Mouse (Mus musculus): ENCODE measurements around the gene Lhpp. TPM values are rescaled to one million over a fixed set of nuclear protein-coding genes. Genes with fewer than 3 reads are reported as not detected.
A peak's percentile ranks its signal among the peaks of the same experiment; 100 is the strongest.

The Lhpp gene
- polyA plus RNA-seq, 1 experiment from 2014 or later, result 17.4 TPM

DNA sequence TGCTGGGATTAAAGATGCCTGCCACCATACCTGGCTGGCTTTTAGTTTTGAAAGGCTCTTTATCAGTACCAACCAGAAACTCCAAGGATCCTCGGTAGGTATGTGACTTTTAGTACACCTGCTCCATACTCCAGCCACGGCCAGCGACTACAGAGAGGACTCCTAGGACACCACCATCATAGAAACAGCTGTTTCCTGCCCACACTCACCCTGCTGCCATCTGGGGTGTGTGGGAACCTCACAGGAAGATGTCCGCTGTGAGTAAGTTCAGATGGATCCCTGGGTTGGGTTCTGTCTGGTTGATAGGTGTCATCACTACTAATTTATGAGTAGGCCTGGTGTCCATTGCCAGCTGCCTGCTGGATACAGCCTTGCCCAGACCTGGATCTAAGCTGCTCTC is 88.3 kb downstream of the Lhpp start:
- WGBS, result 82% methylated on average over 4 of the region's 4 CpGs
- Histone ChIP-seq H3K36me3 (no peaks in the 10 kb centered on the region), H3K27ac (no peak overlapping the region), H3K9me3 (0 out of 2 replicates have a peak, but pooled peaks cover 6% of the 10 kb centered on the region), H3K27me3 (ENCODE audit: insufficient read depth, poor library complexity, severe bottlenecking) (no peaks in the 10 kb centered on the region), H3K4me3 (no peak overlapping the region), H3K4me1 (peaks cover 9% of the 10 kb centered on the region; the same call in 1 of the 2 replicates)
- no peak for DNase-seq (ENCODE audit: low spot score)

DNA sequence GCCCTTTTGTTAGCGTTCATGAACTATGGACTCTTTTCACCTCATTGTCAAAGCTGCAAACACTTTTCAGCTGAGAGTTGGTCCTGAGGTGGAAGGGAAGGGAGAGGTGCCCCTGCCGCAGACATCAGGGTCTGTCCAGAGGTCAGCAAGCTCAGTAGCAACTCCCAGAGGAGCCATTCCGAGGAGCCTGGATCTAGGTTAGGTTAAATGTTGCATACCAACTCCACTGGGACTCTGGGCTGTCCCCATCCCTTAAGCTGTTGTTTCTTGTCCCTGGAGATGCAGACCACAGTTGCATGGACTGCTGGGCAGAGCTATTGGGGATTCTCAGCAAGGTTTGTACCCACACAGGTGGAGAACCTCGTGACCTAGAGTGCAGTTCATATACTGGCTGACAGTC is 88.7 kb downstream of the Lhpp start:
- Histone ChIP-seq H3K36me3 (no peaks in the 10 kb centered on the region), H3K27me3 (ENCODE audit: insufficient read depth, poor library complexity, severe bottlenecking) (no peaks in the 10 kb centered on the region), H3K4me3 (no peak overlapping the region), H3K4me1 (peaks cover 12% of the 10 kb centered on the region; the same call in 1 of the 2 replicates), H3K27ac (no peak overlapping the region), H3K9me3 (0 out of 2 replicates have a peak, but pooled peaks cover 6% of the 10 kb centered on the region)
- WGBS, result 74% methylated on average over 4 of the region's 4 CpGs
- DNase-seq (ENCODE audit: low spot score), result no peak

DNA sequence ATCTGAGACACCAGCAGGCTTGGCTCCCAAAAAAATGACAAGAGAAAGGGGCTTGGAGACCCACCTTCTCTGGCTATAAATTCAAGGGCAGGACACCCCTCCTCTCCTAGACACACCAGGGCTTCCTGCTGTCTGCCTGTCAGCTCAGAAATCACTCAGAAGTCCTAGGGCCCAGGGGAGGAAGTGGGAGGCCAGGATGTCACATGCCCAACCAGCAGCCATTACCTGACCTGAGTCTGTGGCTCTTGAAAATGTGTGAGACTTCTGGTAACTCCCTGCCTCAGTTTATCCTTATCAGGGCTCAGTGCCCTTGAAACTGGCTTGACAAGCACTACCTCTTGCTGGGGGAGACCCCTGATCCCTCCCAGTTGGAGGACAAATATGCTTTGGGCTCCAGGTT is 89.2 kb downstream of the Lhpp start:
- Histone ChIP-seq H3K4me1 (peaks cover 12% of the 10 kb centered on the region; the same call in 1 of the 2 replicates), H3K36me3 (no peaks in the 10 kb centered on the region), H3K27ac (0 out of 2 replicates have a peak overlapping the region, but pooled peaks have one; percentile 6), H3K4me3 (no peak overlapping the region), H3K9me3 (0 out of 2 replicates have a peak, but pooled peaks cover 5% of the 10 kb centered on the region), H3K27me3 (ENCODE audit: insufficient read depth, poor library complexity, severe bottlenecking) (no peaks in the 10 kb centered on the region)
- no peak for DNase-seq (ENCODE audit: low spot score)

GRCm38 (mm10) chr7:132700107-132700506 is 89.7 kb downstream of the Lhpp start:
- Histone ChIP-seq H3K4me3 (no peak overlapping the region), H3K9me3 (no peaks in the 10 kb centered on the region), H3K27me3 (ENCODE audit: insufficient read depth, poor library complexity, severe bottlenecking) (no peaks in the 10 kb centered on the region), H3K36me3 (no peaks in the 10 kb centered on the region), H3K4me1 (peaks cover 12% of the 10 kb centered on the region; the same call in 1 of the 2 replicates), H3K27ac (0 out of 2 replicates have a peak overlapping the region, but pooled peaks have one; percentile 6)
- no peak for DNase-seq (ENCODE audit: low spot score)
- 77% methylated on average over 4 of the region's 4 CpGs for WGBS

- Histone ChIP-seq H3K27ac (no peak overlapping the region), H3K4me1 (peaks cover 12% of the 10 kb centered on the region; the same call in 1 of the 2 replicates), H3K27me3 (ENCODE audit: insufficient read depth, poor library complexity, severe bottlenecking) (no peaks in the 10 kb centered on the region), H3K36me3 (no peaks in the 10 kb centered on the region), H3K9me3 (no peaks in the 10 kb centered on the region), H3K4me3 (no peak overlapping the region)
- no peak for DNase-seq (ENCODE audit: low spot score)
- 84% methylated on average over 3 of the region's 3 CpGs for WGBS
These were observed 91.0 kb downstream of the Lhpp start for GRCm38 (mm10) chr7:132701412-132701811.

- Histone ChIP-seq H3K4me3 (no peak overlapping the region), H3K27me3 (ENCODE audit: insufficient read depth, poor library complexity, severe bottlenecking) (no peaks in the 10 kb centered on the region), H3K4me1 (peaks cover 12% of the 10 kb centered on the region; the same call in 1 of the 2 replicates), H3K9me3 (no peaks in the 10 kb centered on the region), H3K36me3 (no peaks in the 10 kb centered on the region), H3K27ac (no peak overlapping the region)
- no peak for DNase-seq (ENCODE audit: low spot score)
- 95% methylated on average over 3 of the region's 3 CpGs for whole genome bisulfite sequencing
These were observed 91.6 kb downstream of the Lhpp start for GRCm38 (mm10) chr7:132702024-132702423.

GRCm38 (mm10) chr7:132702492-132703070 is 92.1 kb downstream of the Lhpp start:
- Histone ChIP-seq H3K27me3 (ENCODE audit: insufficient read depth, poor library complexity, severe bottlenecking) (no peaks in the 10 kb centered on the region), H3K4me3 (no peak overlapping the region), H3K4me1 (peaks cover 12% of the 10 kb centered on the region; the same call in 1 of the 2 replicates), H3K36me3 (no peaks in the 10 kb centered on the region), H3K27ac (no peak overlapping the region), H3K9me3 (no peaks in the 10 kb centered on the region)
- 73% methylated on average over 5 of the region's 5 CpGs for WGBS
- no peak for DNase-seq (ENCODE audit: low spot score)

- DNase-seq (ENCODE audit: low spot score), result no peak
- Histone ChIP-seq H3K4me1 (peaks cover 12% of the 10 kb centered on the region; the same call in 1 of the 2 replicates), H3K27ac (no peak overlapping the region), H3K9me3 (no peaks in the 10 kb centered on the region), H3K27me3 (ENCODE audit: insufficient read depth, poor library complexity, severe bottlenecking) (no peaks in the 10 kb centered on the region), H3K4me3 (no peak overlapping the region), H3K36me3 (no peaks in the 10 kb centered on the region)
- WGBS, result 80% methylated on average over 9 of the region's 9 CpGs
These were observed 93.3 kb downstream of the Lhpp start for GRCm38 (mm10) chr7:132703515-132704309.

DNA sequence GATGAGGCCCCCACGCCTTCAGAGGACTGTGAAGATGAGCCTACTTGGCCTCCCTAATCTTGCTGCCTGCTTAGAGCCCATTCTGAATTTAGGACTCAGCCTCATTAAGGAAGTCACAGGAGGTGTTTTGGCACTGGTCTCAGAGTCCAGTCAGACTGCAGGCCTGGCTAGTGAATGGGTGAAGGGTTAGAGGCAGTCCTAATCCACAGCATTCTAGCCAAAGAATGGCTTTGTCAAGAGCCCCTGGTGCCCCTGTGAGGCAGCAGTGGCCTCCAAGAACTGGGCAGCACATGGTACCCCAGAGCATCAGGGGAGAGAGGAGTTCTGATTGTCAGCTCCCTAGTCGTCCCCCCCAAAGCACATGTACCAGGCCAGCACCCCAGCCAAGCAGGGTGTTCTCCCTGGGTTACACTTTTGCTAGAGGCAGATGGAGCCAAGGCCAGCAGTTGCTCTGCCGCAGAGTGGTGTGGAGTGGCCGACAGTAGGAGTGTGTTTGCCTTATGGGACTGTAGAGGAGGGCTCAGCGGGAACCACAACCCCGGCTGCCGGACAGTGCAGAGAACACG is 94.0 kb downstream of the Lhpp start:
- peaks cover 11% of the 10 kb centered on the region; the same call in 1 of the 2 replicates for H3K4me1 ChIP-seq
- no peak for DNase-seq (ENCODE audit: low spot score)
- no peak overlapping the region for H3K4me3 ChIP-seq
- H3K36me3 ChIP-seq, result no peaks in the 10 kb centered on the region
- H3K27me3 ChIP-seq (ENCODE audit: insufficient read depth, poor library complexity, severe bottlenecking), result no peaks in the 10 kb centered on the region
- no peaks in the 10 kb centered on the region for H3K9me3 ChIP-seq
- whole genome bisulfite sequencing, result 89% methylated on average over 8 of the region's 8 CpGs
- no peak overlapping the region for H3K27ac ChIP-seq

GRCm38 (mm10) chr7:132705130-132705529 is 94.7 kb downstream of the Lhpp start:
- Histone ChIP-seq H3K27ac (no peak overlapping the region), H3K36me3 (no peaks in the 10 kb centered on the region), H3K27me3 (ENCODE audit: insufficient read depth, poor library complexity, severe bottlenecking) (no peaks in the 10 kb centered on the region), H3K9me3 (no peaks in the 10 kb centered on the region), H3K4me3 (no peak overlapping the region), H3K4me1 (peaks cover 3% of the 10 kb centered on the region; the same call in 1 of the 2 replicates)
- DNase-seq (ENCODE audit: low spot score), result no peak
- WGBS, result 85% methylated on average over 7 of the region's 7 CpGs

DNA sequence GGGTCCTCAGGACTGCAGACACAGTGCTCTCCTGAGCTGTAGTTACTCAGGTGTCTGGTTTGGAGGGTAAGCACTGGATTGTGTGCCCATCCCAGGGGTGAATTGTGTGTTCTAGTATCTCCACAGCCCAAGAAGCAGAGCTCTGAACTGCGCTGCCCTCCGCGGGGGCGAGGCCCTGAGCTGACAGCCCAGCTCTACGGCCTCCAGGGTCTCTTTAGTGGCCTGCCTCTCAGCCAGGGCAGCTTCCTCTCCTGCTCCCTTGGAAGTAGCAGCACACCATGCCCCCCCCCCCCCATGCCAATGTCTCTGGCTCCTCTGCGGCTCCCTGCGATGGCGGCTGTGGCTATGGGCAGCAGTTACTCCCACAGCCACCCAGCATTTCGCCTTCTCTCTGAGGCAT is 101.1 kb downstream of the Lhpp start:
- peaks cover 57% of the 10 kb centered on the region for H3K4me1 ChIP-seq
- 67% methylated on average over 9 of the region's 9 CpGs for WGBS
- H3K27me3 ChIP-seq (ENCODE audit: insufficient read depth, poor library complexity, severe bottlenecking), result no peaks in the 10 kb centered on the region
- H3K36me3 ChIP-seq, result peaks cover 5% of the 10 kb centered on the region
- no peak overlapping the region for H3K4me3 ChIP-seq
- H3K9me3 ChIP-seq, result no peaks in the 10 kb centered on the region
- peak overlapping the region; percentile 84 for H3K27ac ChIP-seq
- DNase-seq (ENCODE audit: low spot score), result no peak

- Histone ChIP-seq H3K27ac (peak overlapping the region; percentile 84), H3K4me3 (no peak overlapping the region), H3K27me3 (ENCODE audit: insufficient read depth, poor library complexity, severe bottlenecking) (no peaks in the 10 kb centered on the region), H3K9me3 (no peaks in the 10 kb centered on the region), H3K4me1 (peaks cover 58% of the 10 kb centered on the region), H3K36me3 (peaks cover 5% of the 10 kb centered on the region)
- no peak for DNase-seq (ENCODE audit: low spot score)
- 41% methylated on average over 16 of the region's 16 CpGs for WGBS
These were observed 101.7 kb downstream of the Lhpp start for GRCm38 (mm10) chr7:132712044-132712708.
